Mouse (Mus musculus): ENCODE results near the gene Stard10. TPM values are rescaled to one million over a fixed set of nuclear protein-coding genes. Genes with fewer than 3 reads are reported as not detected.

Stard10 gene
- 54.3 and 58.2 TPM in 2 replicates for polyA plus RNA-seq (2011; ENCODE audit: insufficient read depth, insufficient read length, low read depth, missing spikeins)

GRCm38 (mm10) chr7:101317014-101317413 lies at the start of gene Stard10:
TSS of gene Stard10 (plus strand) at chr7:101317086.
- Histone ChIP-seq H3K9me3 (replicated peaks; ENCODE audit: control insufficient read depth, insufficient read depth, low read length, poor library complexity, severe bottlenecking) (no peaks in the 10 kb centered on the region), H3K4me1 (ENCODE audit: control insufficient read depth, insufficient read depth, low read length) (no peaks in the 10 kb centered on the region), H3K36me3 (ENCODE audit: control insufficient read depth, insufficient read depth, low read length, poor library complexity, severe bottlenecking) (no peaks in the 10 kb centered on the region), H3K27me3 (ENCODE audit: control insufficient read depth, insufficient read depth, low read length, poor library complexity, severe bottlenecking) (no peaks in the 10 kb centered on the region), H3K9ac (ENCODE audit: low read depth, poor library complexity, severe bottlenecking) (no peak within 1 kb of the TSS), H3K4me3 (ENCODE audit: low read depth, low read length) (no peak within 1 kb of the TSS), H3K27ac (ENCODE audit: insufficient read depth, low read length) (no peak within 1 kb of the TSS)
- TF ChIP-seq EP300 (IDR thresholded peaks at IDR 0.05; ENCODE audit: insufficient read depth, low read depth, low read length): no peak
- no peak for TF ChIP-seq POLR2A (IDR thresholded peaks at IDR 0.05; ENCODE audit: insufficient read depth, low read length)
- TF ChIP-seq CTCF (IDR thresholded peaks at IDR 0.05; ENCODE audit: low read depth, low read length): no peak

GRCm38 (mm10) chr7:101267457-101268259 lies 49.2 kb upstream of the Stard10 start:
- Histone ChIP-seq H3K36me3 (ENCODE audit: control insufficient read depth, insufficient read depth, low read length, poor library complexity, severe bottlenecking) (no peaks in the 10 kb centered on the region; the same call in 1 of the 2 replicates), H3K27me3 (ENCODE audit: control insufficient read depth, insufficient read depth, low read length, poor library complexity, severe bottlenecking) (no peaks in the 10 kb centered on the region), H3K9me3 (replicated peaks; ENCODE audit: control insufficient read depth, insufficient read depth, low read length, poor library complexity, severe bottlenecking) (no peaks in the 10 kb centered on the region), H3K27ac (ENCODE audit: insufficient read depth, low read length) (no peak overlapping the region), H3K9ac (ENCODE audit: low read depth, poor library complexity, severe bottlenecking) (no peak overlapping the region), H3K4me1 (ENCODE audit: control insufficient read depth, insufficient read depth, low read length) (no peaks in the 10 kb centered on the region), H3K4me3 (ENCODE audit: low read depth, low read length) (no peak overlapping the region)
- TF ChIP-seq EP300 (IDR thresholded peaks at IDR 0.05; ENCODE audit: insufficient read depth, low read depth, low read length) (no peak), CTCF (IDR thresholded peaks at IDR 0.05; ENCODE audit: low read depth, low read length) (no peak), POLR2A (IDR thresholded peaks at IDR 0.05; ENCODE audit: insufficient read depth, low read length) (no peak)

DNA sequence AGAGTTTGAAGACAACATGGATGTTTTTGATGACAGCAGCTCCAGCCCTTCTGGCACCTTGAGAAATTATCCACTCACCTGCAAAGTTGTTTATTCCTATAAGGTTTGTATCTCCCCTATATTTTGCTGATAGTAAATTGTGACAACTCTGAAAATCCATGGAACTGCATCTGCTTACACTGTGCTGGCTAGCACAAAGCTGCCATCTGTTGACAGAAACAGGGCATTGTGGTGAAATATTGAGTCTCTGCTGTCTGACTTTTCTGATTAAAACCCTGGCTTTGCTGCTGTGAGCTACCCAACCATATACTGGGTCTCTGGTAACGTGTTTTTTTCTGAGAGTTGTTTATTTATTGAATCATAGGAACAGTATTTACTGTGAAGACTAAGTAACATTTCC lies 45.3 kb upstream of the Stard10 start:
- Histone ChIP-seq H3K36me3 (ENCODE audit: control insufficient read depth, insufficient read depth, low read length, poor library complexity, severe bottlenecking) (no peaks in the 10 kb centered on the region; the same call in 1 of the 2 replicates), H3K27ac (ENCODE audit: insufficient read depth, low read length) (no peak overlapping the region), H3K4me3 (ENCODE audit: low read depth, low read length) (no peak overlapping the region), H3K9me3 (replicated peaks; ENCODE audit: control insufficient read depth, insufficient read depth, low read length, poor library complexity, severe bottlenecking) (no peaks in the 10 kb centered on the region), H3K4me1 (ENCODE audit: control insufficient read depth, insufficient read depth, low read length) (no peaks in the 10 kb centered on the region), H3K27me3 (ENCODE audit: control insufficient read depth, insufficient read depth, low read length, poor library complexity, severe bottlenecking) (no peaks in the 10 kb centered on the region), H3K9ac (ENCODE audit: low read depth, poor library complexity, severe bottlenecking) (no peak overlapping the region)
- TF ChIP-seq POLR2A (IDR thresholded peaks at IDR 0.05; ENCODE audit: insufficient read depth, low read length): no peak
- no peak for TF ChIP-seq CTCF (IDR thresholded peaks at IDR 0.05; ENCODE audit: low read depth, low read length)
- no peak for TF ChIP-seq EP300 (IDR thresholded peaks at IDR 0.05; ENCODE audit: insufficient read depth, low read depth, low read length)

- TF ChIP-seq POLR2A (IDR thresholded peaks at IDR 0.05; ENCODE audit: insufficient read depth, low read length) (no peak), EP300 (IDR thresholded peaks at IDR 0.05; ENCODE audit: insufficient read depth, low read depth, low read length) (no peak), CTCF (IDR thresholded peaks at IDR 0.05; ENCODE audit: low read depth, low read length) (no peak)
- H3K27me3 ChIP-seq (ENCODE audit: control insufficient read depth, insufficient read depth, low read length, poor library complexity, severe bottlenecking): no peaks in the 10 kb centered on the region
- no peak overlapping the region for H3K9ac ChIP-seq (ENCODE audit: low read depth, poor library complexity, severe bottlenecking)
These were observed 44.3 kb upstream of the Stard10 start for GRCm38 (mm10) chr7:101272466-101273160.

DNA sequence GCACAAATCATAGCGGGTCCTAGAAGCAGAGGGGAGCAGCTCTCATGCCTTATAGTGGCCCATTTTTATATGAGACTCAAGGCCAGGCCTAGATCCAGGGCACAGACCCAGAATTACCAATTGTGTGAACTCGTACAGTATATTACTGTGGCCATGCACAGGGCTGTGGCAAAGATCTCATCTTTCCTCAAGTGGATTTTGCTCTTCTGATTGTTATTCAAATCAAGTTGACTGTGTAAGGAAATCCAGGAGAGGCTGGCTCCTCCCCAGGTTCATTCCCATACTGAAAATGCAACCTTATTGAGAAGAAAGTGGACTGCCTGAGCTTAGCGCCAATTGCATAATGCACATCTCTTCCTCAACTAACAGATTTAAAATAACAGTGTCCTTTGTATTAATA lies 34.2 kb upstream of the Stard10 start:
- Histone ChIP-seq H3K9me3 (replicated peaks; ENCODE audit: control insufficient read depth, insufficient read depth, low read length, poor library complexity, severe bottlenecking) (no peaks in the 10 kb centered on the region), H3K4me1 (ENCODE audit: control insufficient read depth, insufficient read depth, low read length) (no peaks in the 10 kb centered on the region), H3K27ac (ENCODE audit: insufficient read depth, low read length) (no peak overlapping the region), H3K27me3 (ENCODE audit: control insufficient read depth, insufficient read depth, low read length, poor library complexity, severe bottlenecking) (no peaks in the 10 kb centered on the region), H3K36me3 (ENCODE audit: control insufficient read depth, insufficient read depth, low read length, poor library complexity, severe bottlenecking) (peaks cover 2% of the 10 kb centered on the region), H3K4me3 (ENCODE audit: low read depth, low read length) (no peak overlapping the region), H3K9ac (ENCODE audit: low read depth, poor library complexity, severe bottlenecking) (no peak overlapping the region)
- TF ChIP-seq CTCF (IDR thresholded peaks at IDR 0.05; ENCODE audit: low read depth, low read length) (no peak), EP300 (IDR thresholded peaks at IDR 0.05; ENCODE audit: insufficient read depth, low read depth, low read length) (no peak), POLR2A (IDR thresholded peaks at IDR 0.05; ENCODE audit: insufficient read depth, low read length) (no peak)

More at GRCm38 (mm10) chr7:101272466-101273160, 44.3 kb upstream of the Stard10 start:
- H3K27ac ChIP-seq (ENCODE audit: insufficient read depth, low read length): no peak overlapping the region
- no peaks in the 10 kb centered on the region for H3K9me3 ChIP-seq (replicated peaks; ENCODE audit: control insufficient read depth, insufficient read depth, low read length, poor library complexity, severe bottlenecking)
- no peaks in the 10 kb centered on the region; the same call in 1 of the 2 replicates for H3K36me3 ChIP-seq (ENCODE audit: control insufficient read depth, insufficient read depth, low read length, poor library complexity, severe bottlenecking)
- H3K4me3 ChIP-seq (ENCODE audit: low read depth, low read length): no peak overlapping the region
- H3K4me1 ChIP-seq (ENCODE audit: control insufficient read depth, insufficient read depth, low read length): no peaks in the 10 kb centered on the region
